Mouse (Mus musculus): ENCODE results near the gene Npas2. TPM values are rescaled to one million over a fixed set of nuclear protein-coding genes. Genes with fewer than 3 reads are reported as not detected.
A peak's percentile ranks its signal among the peaks of the same experiment; 100 is the strongest.

Gene Npas2
- total and polyA plus RNA-seq, 3 experiments = 1.8 to 10.0 (median 3.7) TPM

DNA sequence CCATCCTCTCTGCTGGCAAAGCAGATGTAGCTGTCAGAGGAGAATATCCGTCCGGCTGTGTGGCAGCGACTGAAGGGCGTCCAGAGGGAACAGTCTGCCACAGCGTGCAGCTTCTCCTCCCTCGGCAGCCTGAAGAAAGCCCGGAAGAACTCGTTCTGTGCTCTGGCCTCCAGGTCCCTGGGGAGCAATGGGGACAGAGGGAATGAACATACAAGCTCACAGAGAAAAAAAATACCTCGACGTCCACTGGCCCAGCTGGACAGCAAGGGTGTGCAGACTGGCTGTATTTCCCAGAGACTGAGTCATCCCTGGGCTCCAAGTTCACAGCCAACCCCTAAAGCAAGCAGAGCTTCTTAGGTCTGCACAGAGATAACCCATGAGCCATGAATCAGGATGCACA lies 200.6 kb downstream of the Npas2 start:
- Histone ChIP-seq H3K9ac (ENCODE audit: low read depth, low read length) (no peak overlapping the region), H3K4me3 (no peak overlapping the region), H3K4me1 (ENCODE audit: control insufficient read depth, insufficient read depth, low read length) (peaks cover 4% of the 10 kb centered on the region), H3K36me3 (ENCODE audit: control insufficient read depth, insufficient read depth, low read length) (no peaks in the 10 kb centered on the region), H3K27me3 (ENCODE audit: control insufficient read depth, insufficient read depth, low read length) (no peaks in the 10 kb centered on the region), H3K27ac (peak overlapping the region; percentile 65), H3K79me2 (replicated peaks; ENCODE audit: control insufficient read depth, insufficient read depth, low read length) (no peaks in the 10 kb centered on the region)
- TF ChIP-seq POLR2A (IDR thresholded peaks at IDR 0.05; ENCODE audit: insufficient read depth, low read depth, low read length) (no peak), EP300 (IDR thresholded peaks at IDR 0.05; ENCODE audit: insufficient read depth, low read depth, low read length) (0 out of 2 replicates have a peak, but pooled peaks have one; percentile 41)
- WGBS = 46% methylated on average over 10 of the region's 10 CpGs
- intact Hi-C loops (cut with DNase I) = no loop called here
- peak; percentile 62 to 79 for DNase-seq

DNA sequence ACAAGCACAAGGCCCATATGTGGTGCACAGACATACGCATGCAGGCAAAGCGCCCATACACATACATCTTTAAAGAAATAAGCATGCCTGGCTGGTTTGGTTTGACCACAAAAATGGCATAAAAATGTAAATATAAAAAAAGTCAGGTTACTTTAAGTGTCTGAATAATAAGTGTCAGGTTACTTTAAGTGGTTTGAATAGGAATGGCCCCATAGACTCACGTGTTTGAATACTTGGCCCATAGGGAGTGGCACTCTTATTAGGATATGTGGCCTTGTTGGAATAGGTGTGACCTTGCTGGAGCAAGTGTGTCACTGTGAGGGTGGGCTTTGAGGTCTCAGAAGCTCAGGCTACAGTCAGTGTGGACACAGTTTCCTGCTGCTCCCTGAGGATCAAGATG lies 201.1 kb downstream of the Npas2 start:
- no peak overlapping the region; the same call in 1 of the 2 replicates for H3K27ac ChIP-seq
- TF ChIP-seq EP300 (IDR thresholded peaks at IDR 0.05; ENCODE audit: insufficient read depth, low read depth, low read length) (no peak), POLR2A (IDR thresholded peaks at IDR 0.05; ENCODE audit: insufficient read depth, low read depth, low read length) (no peak), CTCF (IDR thresholded peaks at IDR 0.05) (no peak)
- DNase-seq = no peak
- H3K4me1 ChIP-seq (ENCODE audit: control insufficient read depth, insufficient read depth, low read length) = peaks cover 5% of the 10 kb centered on the region
- intact Hi-C loops (cut with DNase I) = no loop called here
- no peaks in the 10 kb centered on the region for H3K79me2 ChIP-seq (replicated peaks; ENCODE audit: control insufficient read depth, insufficient read depth, low read length)
- H3K9ac ChIP-seq (ENCODE audit: low read depth, low read length) = no peak overlapping the region
- 90% methylated on average over 3 of the region's 3 CpGs for WGBS
- no peak overlapping the region for H3K4me3 ChIP-seq
- H3K27me3 ChIP-seq (ENCODE audit: control insufficient read depth, insufficient read depth, low read length) = no peaks in the 10 kb centered on the region
- no peaks in the 10 kb centered on the region for H3K36me3 ChIP-seq (ENCODE audit: control insufficient read depth, insufficient read depth, low read length)

DNA sequence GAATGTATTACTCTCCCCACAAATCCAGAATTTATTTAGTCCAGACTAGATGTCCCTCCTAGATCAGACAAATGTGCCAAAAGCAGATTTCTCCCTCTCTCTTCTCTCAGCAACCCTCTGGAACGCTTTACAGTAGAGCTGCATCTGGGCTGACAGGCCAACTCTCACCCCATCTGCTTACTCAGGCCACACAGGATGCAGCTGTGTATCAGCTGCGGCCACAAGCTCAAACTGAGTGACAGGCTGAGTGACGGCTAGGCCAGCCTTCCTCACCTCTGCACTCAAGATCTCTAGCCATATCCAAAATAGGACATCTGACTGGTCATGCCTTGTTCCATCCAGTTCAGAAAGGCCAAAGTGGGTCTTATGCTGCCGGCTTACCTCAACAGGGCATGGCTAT lies 202.8 kb downstream of the Npas2 start:
- 39% methylated on average over 4 of the region's 4 CpGs for WGBS
- no peak overlapping the region for H3K4me3 ChIP-seq
- H3K27ac ChIP-seq = no peak overlapping the region
- H3K9ac ChIP-seq (ENCODE audit: low read depth, low read length) = no peak overlapping the region
- peak in 1 of 2 experiments; percentile 22 for DNase-seq
- intact Hi-C loops (cut with DNase I) = no loop called here
- TF ChIP-seq EP300 (IDR thresholded peaks at IDR 0.05; ENCODE audit: insufficient read depth, low read depth, low read length) = no peak
- no peak for TF ChIP-seq CTCF (IDR thresholded peaks at IDR 0.05)
- TF ChIP-seq POLR2A (IDR thresholded peaks at IDR 0.05; ENCODE audit: insufficient read depth, low read depth, low read length) = no peak
- no peaks in the 10 kb centered on the region for H3K36me3 ChIP-seq (ENCODE audit: control insufficient read depth, insufficient read depth, low read length)
- peaks cover 5% of the 10 kb centered on the region for H3K4me1 ChIP-seq (ENCODE audit: control insufficient read depth, insufficient read depth, low read length)
- H3K79me2 ChIP-seq (replicated peaks; ENCODE audit: control insufficient read depth, insufficient read depth, low read length) = no peaks in the 10 kb centered on the region
- no peaks in the 10 kb centered on the region for H3K27me3 ChIP-seq (ENCODE audit: control insufficient read depth, insufficient read depth, low read length)

DNA sequence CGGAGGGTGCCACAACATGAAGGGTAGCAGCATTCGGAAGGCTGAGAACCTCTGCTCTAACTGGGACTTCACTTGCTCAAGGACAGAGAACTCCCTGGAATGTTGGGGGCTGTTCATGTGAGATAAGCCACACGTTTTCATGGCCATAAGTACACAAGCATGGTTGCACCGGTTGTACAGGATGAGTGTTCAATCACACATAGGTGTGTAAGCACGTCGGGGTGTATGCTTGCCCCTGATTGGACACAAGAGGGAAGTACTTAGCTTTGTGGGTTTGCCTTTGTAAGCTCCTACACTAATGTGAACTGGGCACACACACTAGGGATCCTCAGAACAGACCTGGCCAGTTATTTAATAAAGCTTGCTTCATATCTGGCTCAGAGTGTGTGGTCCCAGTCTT lies 204.8 kb downstream of the Npas2 start:
- H3K9ac ChIP-seq (ENCODE audit: low read depth, low read length) = no peak overlapping the region
- no peaks in the 10 kb centered on the region for H3K27me3 ChIP-seq (ENCODE audit: control insufficient read depth, insufficient read depth, low read length)
- H3K4me1 ChIP-seq (ENCODE audit: control insufficient read depth, insufficient read depth, low read length) = peaks cover 5% of the 10 kb centered on the region
- no peaks in the 10 kb centered on the region for H3K79me2 ChIP-seq (replicated peaks; ENCODE audit: control insufficient read depth, insufficient read depth, low read length)
- intact Hi-C loops (cut with DNase I) = no loop called here
- no peak overlapping the region for H3K4me3 ChIP-seq
- H3K36me3 ChIP-seq (ENCODE audit: control insufficient read depth, insufficient read depth, low read length) = no peaks in the 10 kb centered on the region
- DNase-seq = no peak
- H3K27ac ChIP-seq = no peak overlapping the region
- 90% methylated on average over 6 of the region's 6 CpGs for WGBS
- TF ChIP-seq CTCF (IDR thresholded peaks at IDR 0.05) (no peak), EP300 (IDR thresholded peaks at IDR 0.05; ENCODE audit: insufficient read depth, low read depth, low read length) (no peak), POLR2A (IDR thresholded peaks at IDR 0.05; ENCODE audit: insufficient read depth, low read depth, low read length) (no peak)

DNA sequence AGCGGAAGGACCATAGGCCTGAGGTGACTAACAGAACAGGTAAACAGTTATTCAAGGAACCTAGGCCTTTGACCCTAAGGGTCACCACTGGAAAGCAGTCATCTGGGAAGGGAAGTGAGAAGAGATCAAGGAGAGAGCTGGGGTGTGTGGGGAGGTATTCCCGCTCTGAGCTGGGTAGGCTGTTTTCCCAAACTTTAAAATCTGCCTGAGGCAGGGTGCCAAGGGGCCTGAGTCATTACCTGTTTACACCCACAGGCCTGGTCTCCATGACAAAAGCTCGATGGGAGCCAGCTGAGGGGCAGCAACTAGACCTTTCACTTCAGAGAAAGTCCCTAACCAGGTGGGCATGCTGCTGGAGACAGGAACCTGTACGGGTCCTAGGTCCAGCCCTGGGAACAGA lies 205.7 kb downstream of the Npas2 start:
- WGBS = 63% methylated on average over 4 of the region's 4 CpGs

DNA sequence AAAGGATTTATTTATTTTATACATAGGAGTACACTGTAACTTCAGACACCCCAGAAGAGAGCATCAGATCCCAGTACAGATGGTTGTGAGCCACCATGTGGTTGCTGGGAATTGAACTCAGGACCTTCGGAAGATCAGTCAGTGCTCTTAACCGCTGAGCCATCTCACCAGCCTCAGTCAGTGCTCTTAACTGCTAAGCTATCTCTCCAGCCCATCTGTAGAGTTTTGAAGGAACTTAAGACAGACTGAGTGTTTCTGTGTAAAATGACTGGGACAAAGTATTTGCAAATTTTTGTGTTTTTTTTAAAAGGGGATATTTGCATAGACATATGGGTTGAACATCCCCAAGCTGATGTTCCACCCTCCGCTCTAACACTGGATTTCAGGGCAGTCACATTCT lies 206.6 kb downstream of the Npas2 start:
- no peak for DNase-seq
- Histone ChIP-seq H3K27ac (no peak overlapping the region), H3K27me3 (ENCODE audit: control insufficient read depth, insufficient read depth, low read length) (no peaks in the 10 kb centered on the region), H3K4me3 (no peak overlapping the region), H3K9ac (ENCODE audit: low read depth, low read length) (no peak overlapping the region), H3K4me1 (ENCODE audit: control insufficient read depth, insufficient read depth, low read length) (peaks cover 4% of the 10 kb centered on the region), H3K36me3 (ENCODE audit: control insufficient read depth, insufficient read depth, low read length) (no peaks in the 10 kb centered on the region), H3K79me2 (replicated peaks; ENCODE audit: control insufficient read depth, insufficient read depth, low read length) (no peaks in the 10 kb centered on the region)
- intact Hi-C loops (cut with DNase I) = no loop called here
- WGBS = 96% methylated on average over 3 of the region's 3 CpGs
- TF ChIP-seq CTCF (IDR thresholded peaks at IDR 0.05) (no peak), POLR2A (IDR thresholded peaks at IDR 0.05; ENCODE audit: insufficient read depth, low read depth, low read length) (no peak), EP300 (IDR thresholded peaks at IDR 0.05; ENCODE audit: insufficient read depth, low read depth, low read length) (no peak)

More for the DNA sequence above, 205.7 kb downstream of the Npas2 start:
- Histone ChIP-seq H3K27me3 (ENCODE audit: control insufficient read depth, insufficient read depth, low read length) (no peaks in the 10 kb centered on the region), H3K4me3 (no peak overlapping the region), H3K27ac (no peak overlapping the region), H3K4me1 (ENCODE audit: control insufficient read depth, insufficient read depth, low read length) (peaks cover 4% of the 10 kb centered on the region), H3K9ac (ENCODE audit: low read depth, low read length) (no peak overlapping the region), H3K36me3 (ENCODE audit: control insufficient read depth, insufficient read depth, low read length) (no peaks in the 10 kb centered on the region), H3K79me2 (replicated peaks; ENCODE audit: control insufficient read depth, insufficient read depth, low read length) (no peaks in the 10 kb centered on the region)
- intact Hi-C loops (cut with DNase I) = no loop called here
- peak; percentile 32 to 50 for DNase-seq
- TF ChIP-seq EP300 (IDR thresholded peaks at IDR 0.05; ENCODE audit: insufficient read depth, low read depth, low read length) (no peak), POLR2A (IDR thresholded peaks at IDR 0.05; ENCODE audit: insufficient read depth, low read depth, low read length) (no peak), CTCF (IDR thresholded peaks at IDR 0.05) (no peak)

Data from heart, adult 2 months (tissue).